Mouse (Mus musculus) induced T-regulatory cell, adult 2 months (primary cell): ENCODE measurements at regions not wholly inside any gene's neighbourhood (a gene's known extent, or its start where the extent isn't known, plus 50 kb on each side); places are given as distances from the start of the nearest gene placed in this dataset.

ENCODE experiments used
- DNase-seq: peaks from one replicate; pipeline ENCODE4 v3.0.0-alpha.2; 2012; ENCODE audit warnings: low read depth

DNA sequence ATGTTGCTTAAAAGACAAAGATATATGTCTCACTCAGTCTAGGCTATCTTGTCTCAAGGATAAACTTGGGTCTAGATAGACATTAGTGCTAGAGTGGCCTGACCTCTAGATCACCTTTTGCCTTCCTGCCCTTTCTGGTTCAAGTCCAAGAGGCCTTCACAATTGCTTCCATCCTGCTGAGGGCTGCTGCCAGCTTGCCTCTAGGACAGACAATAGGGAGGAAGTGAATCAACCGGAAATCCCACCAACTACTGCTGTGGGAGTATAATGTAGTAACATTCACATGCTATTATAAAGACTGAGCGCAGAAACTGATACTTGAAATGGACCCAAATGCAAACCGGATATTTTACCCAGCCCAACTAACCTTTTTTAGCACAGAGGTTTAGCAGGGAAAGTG lies 239.4 kb upstream of the Epha4 start:
- DNase-seq, result no peak

DNA sequence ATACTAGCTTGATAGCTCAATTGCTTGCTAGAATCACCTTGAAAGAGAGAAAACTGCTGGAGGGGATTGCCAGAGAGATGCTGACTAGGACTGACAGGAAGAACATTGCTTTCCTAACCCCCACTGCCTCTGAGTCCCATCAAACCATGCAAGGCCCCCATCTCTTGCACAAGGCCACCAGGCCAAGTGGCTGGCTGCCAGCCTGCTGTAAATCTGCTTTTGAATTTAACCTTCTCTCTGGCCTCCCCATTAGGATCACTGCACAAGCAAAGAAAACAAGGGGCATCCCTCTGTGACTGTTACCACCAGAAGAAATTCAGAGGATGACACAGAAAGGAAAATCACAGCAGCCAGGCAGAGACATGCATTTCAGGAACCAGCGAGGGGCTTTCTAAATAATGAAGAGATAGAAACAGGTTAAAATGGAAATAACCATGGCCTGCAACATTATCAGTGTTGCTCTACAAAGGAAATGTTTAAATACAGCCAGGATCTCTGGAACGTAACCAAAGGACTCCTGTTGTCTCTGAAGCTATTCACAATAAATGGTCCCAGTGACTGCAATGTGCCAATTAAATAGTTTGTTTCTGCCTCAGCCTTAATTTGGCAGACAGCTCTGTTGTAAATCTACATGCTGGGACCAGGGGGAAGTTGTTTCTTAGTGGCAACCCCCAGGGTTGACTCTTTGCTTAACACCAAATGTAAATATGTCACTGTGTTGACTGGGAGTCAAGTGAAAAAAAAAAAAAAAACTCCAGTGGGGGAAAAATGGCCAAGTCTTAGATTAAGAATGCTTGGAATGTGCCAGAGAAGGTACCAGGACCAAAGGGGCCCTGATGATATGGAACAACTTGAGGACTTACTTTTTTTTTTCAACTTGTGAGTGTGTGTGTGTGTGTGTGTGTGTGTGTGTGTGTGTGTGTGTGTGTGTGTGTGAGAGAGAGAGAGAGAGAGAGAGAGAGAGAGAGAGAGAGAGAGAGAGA lies 233.9 kb upstream of the Epha4 start:
- no peak for DNase-seq

DNA sequence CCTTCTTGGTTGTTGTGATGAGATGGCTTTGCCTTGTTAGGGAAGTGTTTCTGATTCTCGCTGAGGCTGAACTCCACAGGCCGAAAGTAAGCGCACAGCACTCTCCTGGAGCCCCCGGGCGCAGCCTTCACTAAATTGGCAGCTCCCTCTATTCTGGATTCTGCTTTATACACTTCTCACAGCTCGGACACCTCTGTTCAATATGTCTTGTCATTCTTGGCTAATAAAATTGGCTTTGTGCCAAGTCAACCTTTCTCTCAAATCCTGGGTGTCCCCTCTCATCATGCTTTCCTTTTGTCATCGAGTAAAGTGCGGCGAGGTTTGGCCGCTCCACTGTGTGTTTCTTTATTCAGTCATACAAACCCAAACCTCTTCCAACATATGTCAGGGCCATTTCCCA lies 217.2 kb upstream of the Epha4 start:
- no peak for DNase-seq

DNA sequence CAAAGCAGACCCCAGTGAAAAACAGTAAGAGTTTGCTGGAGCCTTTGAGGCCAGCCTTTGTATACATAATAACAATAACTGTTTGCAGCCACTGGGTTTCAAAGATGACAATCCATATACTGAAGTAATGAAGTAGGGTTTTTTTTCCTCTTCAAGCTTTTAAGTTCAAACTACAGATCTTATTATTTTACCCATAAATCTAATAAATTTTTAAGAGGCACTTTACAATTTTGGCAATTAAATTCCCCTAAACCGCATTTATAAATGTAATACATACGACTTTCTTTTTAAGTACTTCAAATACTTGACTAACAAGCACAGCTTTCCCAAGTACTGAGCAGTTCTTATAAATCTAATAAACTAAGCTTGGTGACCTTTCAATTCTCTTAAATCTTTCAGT lies 212.7 kb upstream of the Epha4 start:
- DNase-seq, result no peak

DNA sequence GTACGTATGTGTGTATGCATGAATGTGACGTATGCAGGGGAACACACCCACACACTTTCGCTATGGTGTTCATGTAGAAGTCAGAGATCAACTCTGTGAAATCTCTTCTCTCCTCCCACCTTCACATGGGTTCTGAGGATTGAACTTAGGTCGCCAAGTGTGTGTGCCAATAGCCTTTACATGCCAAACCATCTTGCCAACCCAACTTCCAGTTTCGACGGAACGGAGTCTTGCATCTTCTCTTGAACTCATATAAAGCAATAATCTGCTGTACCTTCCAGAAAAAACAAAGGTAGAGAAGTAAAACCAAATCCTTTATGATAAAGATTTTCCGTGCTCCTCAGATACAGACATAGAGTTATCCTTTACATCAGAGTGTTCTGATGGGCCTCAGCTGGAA lies 208.4 kb upstream of the Epha4 start:
- DNase-seq, result no peak

DNA sequence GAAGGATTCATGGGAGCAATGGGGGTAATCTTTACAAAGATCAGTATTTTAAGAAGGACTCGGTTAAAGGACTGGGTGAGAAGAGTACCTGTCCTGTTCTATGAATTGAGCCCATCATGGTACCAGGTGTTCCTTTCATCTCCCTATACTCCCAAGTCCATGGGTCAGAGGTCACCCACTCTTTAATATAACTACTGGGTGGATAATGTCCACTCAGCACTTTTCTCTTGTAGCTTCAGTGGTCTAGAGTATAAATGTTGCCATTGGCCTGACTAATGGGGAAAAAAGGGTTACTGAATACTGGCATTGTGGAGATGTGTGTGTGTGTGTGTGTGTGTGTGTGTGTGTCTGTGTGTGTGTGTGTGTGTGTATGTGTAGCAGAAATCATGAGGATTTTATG lies 206.0 kb upstream of the Epha4 start:
- no peak for DNase-seq

DNA sequence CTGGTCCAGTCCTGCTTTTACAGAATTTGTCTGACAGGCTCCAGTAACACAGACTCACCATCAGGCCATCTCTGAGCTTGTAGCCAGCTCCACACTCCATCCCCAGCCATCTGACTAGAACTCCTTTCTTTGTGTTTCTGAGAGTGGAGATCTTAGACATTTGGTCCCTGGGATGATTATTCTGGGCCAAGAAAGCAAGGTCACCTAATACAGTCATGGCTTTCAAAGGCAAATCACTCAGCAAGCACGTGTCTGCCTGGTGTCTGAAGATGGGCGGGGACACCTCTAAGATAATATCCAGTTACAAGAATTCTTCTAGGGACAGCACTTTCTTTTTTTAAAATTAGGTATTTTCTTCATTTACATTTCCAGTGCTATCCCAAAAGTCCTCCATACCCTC lies 198.1 kb upstream of the Epha4 start:
- no peak for DNase-seq

DNA sequence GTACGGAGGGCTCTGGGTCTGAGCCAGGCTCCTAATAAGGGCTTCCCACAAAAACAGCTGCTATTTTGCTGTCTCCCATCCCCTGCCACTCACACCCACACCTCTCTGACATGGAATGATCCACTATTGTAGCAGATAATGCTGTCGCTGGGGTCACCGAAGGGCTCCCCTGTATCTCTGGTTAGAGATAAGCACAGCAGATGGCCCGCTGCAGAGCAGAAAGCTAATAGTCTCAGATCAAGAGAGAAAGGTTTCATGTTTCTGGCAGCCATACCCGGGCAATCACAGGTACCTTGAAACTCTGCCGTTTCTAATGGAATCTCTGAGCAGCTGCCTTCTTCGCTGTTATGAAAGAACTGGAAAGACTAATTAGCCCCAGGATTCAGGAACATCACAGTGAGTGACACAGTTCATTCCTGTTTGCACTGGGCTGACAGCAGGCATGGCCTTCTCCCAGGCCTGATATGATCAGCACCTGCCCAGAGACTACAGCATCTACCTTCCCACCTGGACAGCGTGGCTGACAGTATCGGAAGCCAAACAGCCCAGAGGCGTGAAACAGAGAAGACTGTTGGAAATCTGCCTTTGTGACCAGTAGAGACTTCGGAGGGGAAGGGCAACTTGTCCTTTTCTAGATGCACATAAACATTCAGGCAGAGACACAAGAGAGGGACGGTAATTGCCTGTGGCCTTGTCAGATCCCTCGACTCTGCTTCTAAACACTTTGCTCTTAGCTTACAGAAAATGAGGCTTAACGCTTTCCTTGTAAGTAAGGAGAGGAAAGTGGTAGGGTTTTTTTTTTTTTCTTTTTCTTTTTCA lies 193.5 kb upstream of the Epha4 start:
- DNase-seq, result no peak

DNA sequence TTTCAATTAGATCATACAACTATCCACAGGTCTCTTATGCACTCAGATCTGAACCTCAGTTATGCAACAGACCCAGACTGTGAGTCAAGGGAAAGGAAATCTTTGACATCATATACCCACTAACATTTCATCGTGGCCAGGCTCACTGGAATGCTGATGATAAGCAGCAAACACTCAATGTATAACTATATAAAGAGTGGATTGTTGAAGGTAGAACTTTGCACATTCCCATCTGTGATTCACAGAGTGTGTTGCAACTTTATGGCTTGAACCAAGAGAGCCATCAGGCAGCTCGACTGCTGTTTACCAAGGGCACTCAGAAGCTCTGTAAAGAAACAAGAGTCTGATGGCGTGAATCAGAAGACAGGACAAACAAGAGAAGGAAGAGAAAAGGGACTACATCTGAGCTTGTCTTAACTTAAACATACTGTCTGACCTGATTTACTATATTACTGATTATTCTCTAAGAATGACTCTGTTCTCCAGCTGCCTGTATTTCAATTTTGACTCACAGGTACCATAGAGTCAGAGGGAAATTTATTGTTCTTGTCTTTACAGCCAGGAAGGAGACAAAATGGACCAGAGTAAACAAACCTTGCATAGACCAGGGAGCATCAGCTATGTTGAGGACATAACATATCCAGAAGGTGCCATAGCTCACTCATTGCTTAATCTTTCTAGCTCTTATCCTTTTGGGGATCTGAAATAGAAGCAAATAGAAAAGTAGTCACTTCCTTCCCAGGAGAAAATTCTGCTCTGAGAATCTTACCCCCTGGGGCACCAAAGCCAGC lies 180.5 kb upstream of the Epha4 start:
- no peak for DNase-seq

DNA sequence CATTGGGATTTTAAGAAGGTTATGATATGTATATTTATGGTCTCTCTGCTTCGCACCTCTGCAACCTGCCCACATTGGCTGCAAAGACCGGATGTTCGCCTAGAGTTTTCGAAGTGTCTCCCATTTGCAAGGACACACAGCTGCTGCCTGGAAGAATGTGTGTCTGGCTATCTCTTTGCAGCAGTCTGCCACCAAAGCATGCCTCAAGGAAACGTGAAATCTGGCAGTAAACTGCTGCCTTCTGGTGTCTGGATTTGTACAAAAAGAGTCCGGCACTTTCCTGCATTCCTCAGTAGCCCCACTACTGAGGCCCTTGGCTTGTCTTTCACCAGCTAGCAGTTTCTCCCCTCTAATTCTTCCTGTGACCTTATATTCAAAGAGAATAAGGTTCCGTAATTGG lies 148.5 kb upstream of the Epha4 start:
- no peak for DNase-seq

DNA sequence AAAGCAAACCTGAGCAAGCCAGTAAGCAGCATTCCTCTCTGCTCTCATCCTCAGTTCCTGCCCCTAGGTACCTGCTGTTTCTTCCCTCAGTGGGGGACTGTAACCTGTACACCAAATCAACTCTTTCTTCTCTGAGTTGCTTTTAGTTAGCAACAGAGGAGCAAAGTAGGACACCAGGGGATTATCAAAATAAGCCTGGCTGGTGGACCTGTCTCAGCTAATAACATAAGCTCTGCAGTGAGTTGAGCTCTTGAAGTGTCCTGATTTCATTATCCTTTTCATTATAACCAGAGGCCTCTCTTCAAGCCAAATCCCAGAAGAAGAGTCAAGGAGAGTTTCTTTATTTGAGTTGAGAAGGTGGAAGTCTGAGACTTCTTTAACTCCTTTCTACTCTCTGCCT lies 145.5 kb upstream of the Epha4 start:
- no peak for DNase-seq

DNA sequence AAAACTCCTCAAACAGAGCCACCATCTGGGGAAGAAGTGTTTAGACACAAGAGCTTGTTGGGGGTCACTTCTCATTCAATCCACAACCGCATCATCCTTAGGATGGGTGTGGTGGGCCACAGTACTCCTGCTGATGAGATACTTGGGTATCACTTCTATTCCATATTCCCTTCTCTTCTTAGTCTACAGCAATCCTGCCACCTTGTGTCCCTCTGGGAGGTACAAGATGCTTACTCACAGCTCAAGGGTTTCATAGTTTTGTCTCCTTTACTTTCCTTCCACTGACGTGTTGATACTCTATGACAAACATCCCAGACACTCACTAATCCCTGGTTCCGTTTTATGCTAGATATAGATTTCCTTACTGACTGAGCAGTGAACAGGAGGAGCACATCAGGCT lies 122.1 kb upstream of the Epha4 start:
- no peak for DNase-seq

DNA sequence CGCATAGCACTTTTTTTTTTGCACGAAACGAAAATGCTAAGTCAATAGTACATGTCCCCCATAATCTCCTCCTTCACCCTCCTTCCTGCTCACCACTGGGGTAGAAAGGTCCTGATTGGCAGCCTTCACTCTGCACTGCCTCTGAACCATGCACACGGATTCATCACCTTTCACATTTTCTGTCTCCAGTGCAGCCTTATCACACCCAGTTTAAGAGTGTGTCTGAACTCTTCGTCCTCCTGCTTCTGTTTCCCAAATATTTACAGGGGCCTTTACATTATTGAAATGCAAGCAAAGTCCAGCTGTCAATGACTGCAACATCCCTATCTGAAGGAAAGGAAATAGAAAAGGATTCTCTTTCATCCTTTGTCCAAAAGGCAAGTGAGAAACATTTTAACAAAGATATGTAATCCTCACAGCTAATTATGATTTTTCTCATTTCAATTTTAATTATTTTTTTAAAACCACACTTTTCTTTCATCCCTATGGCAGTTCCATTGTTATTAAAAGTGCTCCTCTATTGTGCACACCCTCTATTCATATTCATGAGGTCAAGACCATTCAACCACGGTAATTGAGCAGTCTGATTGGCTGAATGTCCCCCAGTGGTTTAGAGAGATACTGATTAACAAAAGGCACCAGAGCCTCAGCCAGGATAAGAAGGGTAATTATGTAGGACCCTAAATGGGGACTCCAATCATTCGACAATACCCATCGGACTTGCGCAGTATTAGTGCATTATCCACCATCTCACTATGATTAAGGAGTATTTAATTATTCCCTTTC lies 114.8 kb upstream of the Epha4 start:
- no peak for DNase-seq

DNA sequence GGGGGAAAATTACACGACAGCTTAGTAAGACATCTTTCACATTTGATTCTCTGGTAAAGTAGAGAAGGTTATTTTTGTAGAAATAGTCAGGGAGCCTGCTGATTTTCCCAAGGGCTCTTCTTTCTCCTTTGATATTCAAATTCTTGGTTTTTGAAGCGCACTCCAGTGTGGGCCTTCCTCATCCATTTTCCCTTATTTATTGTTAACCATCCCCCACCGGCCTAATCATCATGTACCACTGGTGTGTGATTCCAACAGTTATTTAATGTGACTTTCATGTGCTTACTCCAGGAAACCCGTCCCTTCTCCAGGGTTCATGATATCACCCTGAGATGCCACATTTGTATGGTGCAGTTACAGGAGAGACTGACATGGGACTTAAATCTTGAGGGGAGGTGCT lies 114.0 kb upstream of the Epha4 start:
- no peak for DNase-seq

DNA sequence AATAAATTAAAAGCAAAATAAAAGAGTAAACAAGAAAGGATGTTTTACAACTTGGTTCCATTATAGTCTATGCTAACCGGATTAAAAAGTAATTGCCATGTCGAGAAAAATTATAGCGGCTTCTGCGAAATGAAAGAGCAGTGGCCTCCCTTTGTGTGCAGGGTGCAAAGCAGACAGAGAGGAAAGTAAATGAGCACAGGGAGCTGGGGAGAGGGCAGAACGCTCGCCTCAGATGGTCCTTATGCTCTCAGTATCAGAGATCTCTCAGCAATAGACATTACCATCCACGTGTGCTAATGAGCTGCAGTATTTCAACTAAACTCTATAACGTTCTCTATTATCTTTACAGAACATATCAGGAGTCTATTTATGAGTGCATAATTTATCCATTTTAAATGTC lies 102.6 kb upstream of the Epha4 start:
- DNase-seq, result no peak

DNA sequence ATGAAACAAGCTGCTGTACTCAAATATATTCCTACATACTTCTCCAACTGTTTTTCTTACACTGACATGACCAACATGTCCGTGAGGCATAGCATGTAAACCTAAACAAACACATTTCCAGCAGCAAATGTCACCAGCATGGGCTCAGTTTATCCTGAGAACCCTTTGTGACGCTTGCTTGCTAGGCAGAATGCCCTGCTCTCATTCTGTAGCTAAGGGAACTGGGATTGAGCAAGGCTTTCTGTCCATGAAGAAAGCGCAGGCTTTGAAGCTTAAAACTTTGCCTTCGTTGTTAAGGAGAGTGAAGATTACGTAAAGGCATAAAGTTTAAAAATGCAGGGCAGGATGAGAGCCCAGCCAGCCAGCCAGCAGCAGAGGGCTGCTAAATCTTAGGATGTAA lies 85.6 kb upstream of the Epha4 start:
- no peak for DNase-seq

DNA sequence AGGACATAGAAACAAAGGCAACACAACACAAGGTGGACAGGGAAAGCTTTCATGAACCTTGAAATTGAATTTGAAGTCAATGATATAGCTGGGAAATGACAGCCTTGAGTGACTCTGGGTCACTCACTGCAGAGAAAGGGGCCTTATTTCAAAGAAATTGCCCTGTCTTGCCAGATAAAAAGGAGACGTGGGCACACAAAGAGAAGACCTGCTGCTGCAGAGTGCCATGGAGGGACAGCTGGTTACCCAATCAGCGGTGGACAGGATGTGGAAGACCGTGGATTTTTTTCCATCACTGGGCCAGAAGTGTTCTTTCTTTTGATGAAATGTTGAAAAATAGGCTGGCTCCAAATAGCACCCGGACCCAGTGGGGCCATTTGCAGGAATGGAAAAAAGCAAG lies 77.8 kb upstream of the Epha4 start:
- no peak for DNase-seq

DNA sequence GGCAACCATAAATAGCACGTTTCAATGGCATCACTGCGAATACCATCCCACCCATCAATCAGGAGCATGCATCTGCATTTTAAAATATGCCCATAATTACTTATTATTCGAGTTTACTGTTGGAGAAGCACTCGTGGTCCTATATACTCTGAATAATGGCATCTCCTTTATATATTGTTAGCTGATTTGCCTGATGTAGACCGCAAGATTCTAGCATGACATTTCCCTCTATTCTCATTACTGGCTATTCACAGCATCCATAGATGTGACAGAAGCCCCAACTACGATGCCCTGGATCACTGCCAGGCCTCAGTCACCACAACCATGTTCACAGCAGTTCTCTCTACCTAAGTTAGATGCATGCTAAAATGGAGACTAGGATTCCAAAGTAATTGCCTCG lies 77.4 kb upstream of the Epha4 start:
- no peak for DNase-seq

DNA sequence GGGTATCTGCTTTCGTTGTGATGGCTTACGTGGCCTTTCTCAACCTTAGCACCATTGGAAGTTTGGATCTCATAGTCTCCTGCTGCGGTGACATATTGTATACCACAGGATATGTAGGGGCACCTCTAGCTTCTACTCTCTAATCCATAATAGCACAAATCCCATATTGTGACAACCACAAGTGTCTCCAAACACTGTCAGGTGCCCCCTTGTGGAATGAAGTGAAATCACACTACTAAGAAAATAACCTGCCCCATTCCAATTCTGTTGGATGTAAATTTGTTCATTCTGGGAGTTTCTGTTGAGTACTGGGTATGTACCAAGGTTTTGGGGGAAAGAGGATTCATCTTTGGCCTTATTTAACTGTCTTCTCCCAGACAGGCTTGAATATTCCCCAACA lies 74.5 kb upstream of the Epha4 start:
- no peak for DNase-seq

DNA sequence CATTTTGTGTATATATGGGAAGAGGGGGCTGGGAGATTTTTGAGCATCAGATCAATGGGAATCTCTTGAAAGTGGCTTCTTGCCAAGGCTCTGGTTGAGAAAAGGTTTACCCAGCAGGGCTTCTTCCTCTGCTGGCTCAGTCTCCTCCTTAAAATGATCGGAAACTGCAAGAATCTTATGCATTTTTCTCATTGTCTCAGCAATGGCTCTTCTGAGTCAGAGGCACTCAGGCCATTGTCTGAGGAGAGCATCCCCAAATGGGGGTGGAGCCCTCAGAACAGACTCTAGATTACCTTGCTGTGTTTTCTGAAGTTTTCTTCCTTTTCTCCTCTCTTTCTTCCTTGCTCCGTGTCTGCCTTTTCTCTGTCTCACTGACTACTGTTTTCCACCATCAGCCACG lies 70.6 kb upstream of the Epha4 start:
- no peak for DNase-seq

DNA sequence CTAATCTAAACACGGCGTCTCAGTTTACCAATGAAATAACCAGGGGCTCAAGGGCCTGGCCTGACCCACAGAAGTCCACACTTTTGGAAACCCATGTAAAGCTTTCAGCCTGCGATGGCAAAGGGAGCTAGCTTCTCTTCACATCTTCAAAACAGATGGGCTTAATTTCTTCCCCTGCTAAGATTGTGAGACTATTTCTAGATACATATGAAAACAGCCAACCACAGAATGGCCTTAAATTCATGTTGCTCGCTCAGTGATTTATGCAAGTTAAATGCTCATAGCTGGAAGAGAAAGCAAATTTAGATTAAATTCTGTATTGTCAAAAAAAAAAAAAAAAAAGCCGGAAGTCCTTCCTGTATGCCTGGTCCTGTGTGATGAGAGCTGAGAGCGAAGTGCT lies 53.2 kb upstream of the Epha4 start:
- no peak for DNase-seq

DNA sequence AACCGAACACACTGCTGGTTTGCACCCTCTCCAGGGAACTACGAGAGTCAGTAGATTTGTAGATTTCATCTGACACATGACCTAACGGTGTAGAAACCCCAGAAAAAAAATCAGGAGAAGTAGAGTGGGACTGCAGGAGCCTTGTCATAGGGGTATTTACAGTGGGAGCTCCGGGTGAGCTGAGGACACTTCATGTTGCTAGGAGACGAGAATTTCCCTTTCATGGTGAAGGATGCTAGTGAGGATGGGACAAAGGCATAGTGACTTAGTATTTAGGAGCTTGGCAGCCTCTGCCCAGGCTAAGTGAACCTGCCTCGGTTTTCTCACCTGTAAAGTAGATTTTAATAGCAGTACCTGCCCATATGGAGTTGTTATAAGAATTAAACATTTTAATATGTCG lies 52.8 kb upstream of the Epha4 start:
- DNase-seq, result no peak
